Mouse (Mus musculus): ENCODE measurements around the gene G3bp2. TPM values are rescaled to one million over a fixed set of nuclear protein-coding genes. Genes with fewer than 3 reads are reported as not detected.

The G3bp2 gene
- total RNA-seq, 1 experiment from 2014 or later = 123 TPM

DNA sequence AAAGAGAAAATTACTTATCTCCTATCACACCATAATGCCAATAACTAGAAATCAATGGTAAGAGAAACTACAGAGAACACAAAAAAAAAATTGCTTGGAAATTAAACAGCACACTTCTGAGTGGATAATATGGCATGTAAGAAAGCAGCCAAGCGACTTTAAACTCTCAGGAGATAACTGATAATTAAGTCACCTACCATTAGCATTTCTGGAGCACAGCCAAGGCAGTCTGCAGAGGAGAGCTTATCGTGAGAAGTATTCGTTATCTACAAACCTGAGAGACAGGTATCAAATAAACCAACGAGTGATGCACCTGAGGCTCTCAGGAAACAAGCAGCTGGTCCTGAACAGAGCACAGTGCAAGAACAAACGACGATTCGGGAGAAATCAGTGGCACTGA is 71.8 kb downstream of the G3bp2 start:
- no peak for DNase-seq

DNA sequence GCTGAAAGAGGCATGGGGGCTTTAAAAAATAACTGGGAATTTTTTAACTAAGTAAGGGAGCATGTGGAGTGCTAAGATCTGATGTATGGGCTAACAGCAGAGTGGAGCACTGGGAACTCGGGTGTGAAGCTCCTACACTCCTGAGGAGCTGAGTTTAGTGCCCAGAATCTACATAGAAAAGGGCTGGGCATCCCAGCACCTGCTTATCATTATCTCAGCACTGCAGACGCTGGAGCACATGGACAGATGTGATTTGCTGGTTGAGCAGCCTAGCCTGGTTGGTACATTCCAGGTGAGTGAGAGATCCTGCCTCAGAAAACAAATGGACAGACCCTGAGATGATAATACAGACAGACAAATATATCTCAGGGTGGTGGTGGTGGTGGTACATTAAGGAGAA is 73.7 kb downstream of the G3bp2 start:
- DNase-seq = no peak

DNA sequence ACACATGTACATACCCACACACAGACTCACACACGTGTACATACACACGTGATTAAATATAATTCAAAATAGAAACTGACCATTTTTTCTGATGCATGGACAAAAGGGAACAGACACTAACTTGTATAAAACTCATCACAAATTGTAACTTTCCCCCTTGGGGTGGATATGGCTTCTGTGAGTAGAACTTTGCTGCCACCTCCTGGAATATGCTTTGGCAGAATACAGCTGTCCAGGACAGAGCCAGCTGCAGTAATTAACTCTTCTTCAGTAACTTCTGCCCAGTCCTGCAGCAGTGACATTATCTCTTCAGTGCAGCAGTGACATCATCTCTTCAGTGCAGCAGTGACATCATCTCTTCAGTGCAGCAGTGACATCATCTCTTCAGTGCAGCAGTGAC is 80.5 kb downstream of the G3bp2 start:
- peak; percentile 55 for DNase-seq

Other genes with a start within 250 kb of the G3bp2 start
- 56.4 and 64.6 TPM in 2 replicates for gene Rchy1, start 120.7 kb downstream of the G3bp2 start, total RNA-seq (2021)
- gene Odaph, start 96.2 kb downstream of the G3bp2 start, total RNA-seq (2021) = not detected in 2 replicates
- gene Cdkl2, start 39.8 kb downstream of the G3bp2 start, total RNA-seq (2021) = 4.4 and 5.1 TPM in 2 replicates
- 72.1 and 77.0 TPM in 2 replicates for gene Uso1, start 54.2 kb upstream of the G3bp2 start, total RNA-seq (2021)
- 1.1 TPM in 1 of 2 replicates, not detected in the other for gene U90926, start 131.7 kb upstream of the G3bp2 start, total RNA-seq (2021)
- 0.22 TPM in 1 of 2 replicates, not detected in the other for gene Ppef2, start 172.6 kb upstream of the G3bp2 start, total RNA-seq (2021)
- gene Naaa, start 194.5 kb upstream of the G3bp2 start, total RNA-seq (2021) = 19.6 and 26.8 TPM in 2 replicates
- gene Sdad1, start 226.8 kb upstream of the G3bp2 start, total RNA-seq (2021) = 30.5 and 42.2 TPM in 2 replicates
- gene Cxcl9, start 244.4 kb upstream of the G3bp2 start, total RNA-seq (2021) = 1.0 and 2.1 TPM in 2 replicates
- gene Art3, start 248.1 kb upstream of the G3bp2 start, total RNA-seq (2021) = 91.5 and 131 TPM in 2 replicates